Mouse (Mus musculus) kidney, adult 9 months (tissue): ENCODE measurements around the gene Ndufaf3.

Experiments used
- DNase-seq: peaks from one replicate; pipeline ENCODE4 v3.0.0; 2022

Ndufaf3 gene

DNA sequence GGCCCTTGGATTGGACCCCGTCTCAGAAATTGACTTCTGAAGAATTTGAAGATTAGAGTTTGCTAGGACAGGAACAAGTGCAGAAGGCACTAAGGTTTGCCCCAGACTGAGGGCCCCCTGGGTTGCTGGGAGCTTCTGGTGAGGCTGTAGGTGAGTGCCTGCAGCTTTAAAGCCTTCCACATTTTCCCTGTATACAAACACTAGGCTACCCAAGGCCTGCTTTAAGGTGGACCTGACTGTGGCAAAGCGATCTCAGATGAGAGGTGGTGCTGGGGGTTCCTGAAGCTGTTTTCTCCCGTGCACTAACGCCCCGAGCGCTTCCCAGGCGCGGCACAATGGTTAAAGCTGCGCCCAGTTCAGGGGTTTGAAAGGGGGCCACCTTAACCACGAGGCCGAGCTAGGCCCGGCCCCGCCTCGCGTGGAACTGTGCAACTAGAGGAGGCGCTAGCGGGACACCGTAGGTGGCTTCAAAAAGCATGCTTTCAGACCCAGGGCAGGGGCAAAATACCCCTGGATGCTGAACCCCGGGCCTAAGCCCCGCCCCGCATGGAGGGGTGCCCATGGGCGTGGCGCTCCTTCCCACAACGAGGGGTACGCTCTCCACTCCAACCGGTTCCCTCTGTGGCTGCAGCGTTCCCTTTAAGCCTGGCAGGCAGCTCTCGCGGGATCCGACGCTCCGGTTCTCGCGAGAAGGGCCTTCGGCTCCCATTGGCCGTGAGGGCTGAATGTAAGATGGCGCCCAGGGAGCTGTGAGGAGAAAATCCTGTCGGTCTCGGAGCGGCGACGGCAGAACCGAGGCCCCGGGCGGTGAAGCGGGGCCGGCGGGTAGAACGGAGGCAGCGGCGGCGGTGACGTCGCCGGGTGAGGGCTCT is 50.6 kb downstream of the Ndufaf3 start, which contains the start of gene Qrich1:
TSS of gene Qrich1 (plus strand) at position 427 of the 872 bp plus-strand sequence.
- DNase-seq = peak; percentile 97
